Mouse (Mus musculus) heart, postnatal 36 days (tissue): ENCODE data around the gene Podn. TPM values are rescaled to one million over a fixed set of nuclear protein-coding genes. Genes with fewer than 3 reads are reported as not detected.

Experiments used
- DNase-seq, 2 experiments: peaks; one replicate each; pipeline ENCODE4 v3.0.0; 2021 to 2022
- intact Hi-C: fragments of 180-260 bp; cut with DNase I; formaldehyde crosslinking; loops from one replicate; pipeline ENCODE4 v1.15.1; 2025
- total RNA-seq, 2 experiments: library from RNA; stranded (reverse); gene quantifications; 2 replicates each; pipeline ENCODE4 v1.2.3; 2021

Gene Podn
- total RNA-seq, 2 experiments from 2014 or later, result 25.6 to 26.3 TPM

DNA sequence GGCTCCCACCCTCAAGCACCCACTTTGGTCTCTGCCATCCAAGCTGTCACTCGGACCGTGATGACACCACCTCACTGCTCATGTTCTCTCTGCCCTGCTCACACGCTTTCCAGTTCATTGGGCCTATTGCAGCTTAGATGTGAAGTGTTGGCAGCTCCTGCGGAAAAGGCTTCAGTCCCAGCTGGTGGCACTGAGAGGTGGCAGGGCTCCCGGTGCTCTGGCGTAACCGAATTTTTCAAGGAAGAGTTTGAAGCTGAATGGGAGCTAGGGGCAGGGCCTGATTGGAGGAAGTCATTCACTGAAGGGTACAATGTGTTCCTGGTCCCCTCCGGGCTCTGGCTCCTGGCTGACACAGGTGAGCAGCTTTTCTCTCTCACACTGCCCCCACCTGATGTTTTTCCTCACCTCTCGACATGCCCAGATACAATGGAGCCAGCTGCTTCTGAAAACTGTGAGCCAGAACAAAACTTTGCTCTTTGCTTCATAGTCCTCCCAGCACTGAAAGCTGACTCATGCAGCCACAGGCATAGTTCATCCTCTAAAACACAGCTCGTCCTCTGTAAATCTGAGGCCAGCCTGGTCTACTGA, 44.5 kb downstream of the Podn start:
- intact Hi-C loops, result no loop called here
- peak in 1 of 2 experiments; percentile 35 for DNase-seq

GRCm38 (mm10) chr4:108046136-108046535, 50.1 kb downstream of the Podn start:
- peak in 1 of 2 experiments; percentile 36 for DNase-seq
- intact Hi-C loops, result no loop called here

GRCm38 (mm10) chr4:108045136-108046107, 50.8 kb downstream of the Podn start:
- no peak for DNase-seq
- intact Hi-C loops, result no loop called here

GRCm38 (mm10) chr4:108037027-108037426, 59.2 kb downstream of the Podn start:
- no peak for DNase-seq

GRCm38 (mm10) chr4:108033041-108033764, 63.0 kb downstream of the Podn start:
- intact Hi-C loops, result no loop called here
- no peak for DNase-seq

More at GRCm38 (mm10) chr4:108037027-108037426, 59.2 kb downstream of the Podn start:
- intact Hi-C loops, result no loop called here

- intact Hi-C loops, result no loop called here
- no peak for DNase-seq
Observed at GRCm38 (mm10) chr4:108032352-108032849, 63.8 kb downstream of the Podn start.

- peak; percentile 62 to 69 for DNase-seq
- intact Hi-C loops, result no loop called here
Observed at GRCm38 (mm10) chr4:108031502-108032351, 64.5 kb downstream of the Podn start.

- intact Hi-C loops, result no loop called here
- DNase-seq, result no peak
Observed at GRCm38 (mm10) chr4:108030888-108031501, 65.2 kb downstream of the Podn start.

DNA sequence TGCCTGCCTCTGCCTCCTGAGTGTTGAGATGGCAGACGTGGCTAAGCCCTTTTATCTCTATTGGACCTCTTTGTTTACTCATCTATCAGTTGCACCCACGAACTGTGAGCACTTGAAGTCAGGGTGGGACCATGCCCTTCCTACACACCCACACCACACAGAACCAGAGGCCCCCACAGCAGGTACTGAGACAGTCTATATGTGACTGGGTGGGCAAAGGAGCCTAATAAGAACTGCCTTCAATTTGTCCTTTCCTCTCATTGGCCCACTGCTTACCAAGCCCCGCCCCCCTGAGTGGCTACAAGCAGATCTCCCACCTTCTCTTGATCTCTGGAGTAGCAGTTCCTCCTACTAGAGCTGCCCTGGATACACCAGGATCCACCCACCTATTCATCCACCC, 70.1 kb downstream of the Podn start:
- intact Hi-C loops, result no loop called here
- no peak for DNase-seq

DNA sequence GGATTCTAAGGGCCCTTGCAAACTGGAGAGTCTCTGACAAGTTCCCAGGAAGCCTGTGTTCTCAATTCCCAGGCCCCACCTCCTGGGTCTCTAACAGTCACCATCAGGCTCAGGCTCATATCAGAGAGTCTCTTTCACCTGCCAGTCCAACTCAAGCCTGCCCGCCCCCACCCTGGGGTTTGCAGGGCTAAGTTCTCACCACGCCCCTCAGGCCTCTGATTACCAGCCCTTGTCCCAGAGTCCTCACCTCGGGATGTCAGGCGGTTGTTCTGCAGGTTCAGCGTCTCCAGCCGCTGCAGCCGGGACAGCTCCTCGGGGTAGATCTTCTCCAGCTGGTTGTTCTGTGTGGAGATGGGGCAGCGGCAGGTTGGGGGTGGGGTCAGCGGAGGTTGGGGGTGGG, 71.0 kb downstream of the Podn start:
- DNase-seq, result no peak
- intact Hi-C loops, result no loop called here

DNA sequence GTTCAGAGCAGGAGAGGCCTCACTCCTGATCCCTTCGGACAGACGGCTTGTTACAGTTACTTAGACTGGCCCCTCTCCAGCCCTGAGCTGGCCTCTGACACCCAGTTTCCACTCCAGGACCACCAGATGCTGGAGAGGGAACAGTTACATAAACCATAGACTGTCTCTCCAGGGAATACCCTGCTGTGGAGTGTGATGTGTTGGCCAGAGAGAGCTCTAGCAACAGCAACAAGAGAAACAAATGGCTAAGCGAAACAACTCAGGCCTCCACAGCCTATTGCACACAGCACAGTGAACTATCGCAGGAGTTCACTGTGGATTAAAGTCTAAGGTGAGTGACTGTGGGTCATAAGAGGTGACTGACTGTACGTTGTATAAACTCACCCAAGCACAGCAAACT, 71.6 kb downstream of the Podn start:
- intact Hi-C loops, result no loop called here

GRCm38 (mm10) chr4:108023186-108023585, 73.1 kb downstream of the Podn start:
- intact Hi-C loops, result no loop called here

More for the DNA sequence above, 71.6 kb downstream of the Podn start:
- DNase-seq, result peak; percentile 68 to 77

GRCm38 (mm10) chr4:108020178-108020577, 76.1 kb downstream of the Podn start:
- intact Hi-C loops, result no loop called here
- DNase-seq, result no peak

More at GRCm38 (mm10) chr4:108023186-108023585, 73.1 kb downstream of the Podn start:
- no peak for DNase-seq

- DNase-seq, result peak; percentile 46 to 66
- intact Hi-C loops, result no loop called here
Observed at GRCm38 (mm10) chr4:108018961-108019921, 77.0 kb downstream of the Podn start.

DNA sequence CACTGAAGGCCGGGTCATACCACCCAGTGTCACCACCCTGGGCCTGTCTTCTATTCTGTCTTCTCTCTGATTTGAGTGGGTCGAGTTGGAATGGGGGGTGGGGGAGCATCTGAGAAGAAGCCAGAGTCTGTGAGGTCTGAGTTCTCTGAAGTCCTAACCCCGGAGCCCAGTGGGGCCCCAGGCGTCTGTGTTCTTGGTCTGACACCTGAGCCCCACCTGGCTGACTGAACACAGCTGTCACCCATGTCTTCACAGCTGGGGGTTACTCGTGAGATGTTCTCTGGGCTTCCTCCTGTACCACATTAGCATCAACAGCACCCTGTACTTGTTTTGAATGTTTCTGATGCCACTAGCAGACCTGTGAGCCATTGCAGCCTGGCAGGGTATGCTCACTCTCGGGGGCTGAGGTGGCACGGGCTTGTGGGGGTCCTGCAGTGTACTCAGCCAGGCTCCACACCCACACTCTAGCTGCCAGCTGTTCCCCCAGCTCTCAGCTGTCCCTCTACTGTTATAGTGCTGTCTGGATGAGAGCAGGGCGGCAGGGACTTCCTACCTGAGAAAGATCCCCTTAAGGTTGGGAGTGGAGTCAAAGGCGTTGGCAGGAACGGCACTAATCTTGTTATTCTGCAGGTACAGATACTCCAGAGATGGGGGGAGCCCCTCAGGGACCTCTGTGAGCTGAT, 77.9 kb downstream of the Podn start:
- no peak for DNase-seq
- intact Hi-C loops, result no loop called here

DNA sequence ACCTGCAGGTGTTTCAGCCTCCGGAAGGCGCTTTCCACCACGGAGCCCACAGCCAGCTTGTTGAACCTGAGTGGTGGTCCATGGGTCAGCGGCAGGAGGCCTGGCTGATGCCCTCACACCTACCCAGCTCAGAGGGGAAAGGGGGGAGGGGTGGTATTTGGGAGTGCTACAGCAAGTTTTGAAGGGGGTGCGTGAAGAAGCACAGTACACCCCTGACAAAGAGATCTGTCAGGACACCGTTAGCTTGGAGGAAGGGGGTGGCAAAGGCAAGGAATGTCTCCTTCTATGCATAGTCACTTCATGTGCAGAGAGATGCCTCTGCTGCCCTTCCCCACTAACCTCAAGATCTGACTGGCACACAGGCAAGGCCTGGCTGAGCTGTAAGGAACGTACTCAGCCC, 78.4 kb downstream of the Podn start:
- intact Hi-C loops, result no loop called here
- no peak for DNase-seq

DNA sequence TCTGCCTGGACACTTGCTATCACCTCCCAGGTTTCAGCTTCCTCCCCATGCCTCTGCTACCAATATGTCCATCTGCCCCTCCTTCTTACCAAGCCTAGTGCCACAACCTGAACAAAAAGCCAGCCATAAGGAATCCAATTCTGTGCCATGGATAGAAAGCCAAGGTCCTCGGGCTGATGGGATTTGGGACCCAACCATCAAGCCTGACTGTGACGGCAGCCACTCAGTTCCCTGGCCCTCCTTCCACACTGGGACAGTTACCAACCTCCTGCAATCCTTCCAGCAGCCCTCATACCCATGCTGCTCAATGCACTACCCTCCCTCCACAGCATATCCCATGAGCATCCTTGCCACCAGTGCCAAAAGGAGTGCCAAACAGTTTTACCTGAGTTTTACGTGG, 79.9 kb downstream of the Podn start:
- DNase-seq, result peak; percentile 47 to 57
- intact Hi-C loops, result no loop called here
